Mouse (Mus musculus): ENCODE measurements at regions not wholly inside any gene's neighbourhood (a gene's known extent, or its start where the extent isn't known, plus 50 kb on each side); places are given as distances from the start of the nearest gene placed in this dataset.
A peak's percentile ranks its signal among the peaks of the same experiment; 100 is the strongest.

DNA sequence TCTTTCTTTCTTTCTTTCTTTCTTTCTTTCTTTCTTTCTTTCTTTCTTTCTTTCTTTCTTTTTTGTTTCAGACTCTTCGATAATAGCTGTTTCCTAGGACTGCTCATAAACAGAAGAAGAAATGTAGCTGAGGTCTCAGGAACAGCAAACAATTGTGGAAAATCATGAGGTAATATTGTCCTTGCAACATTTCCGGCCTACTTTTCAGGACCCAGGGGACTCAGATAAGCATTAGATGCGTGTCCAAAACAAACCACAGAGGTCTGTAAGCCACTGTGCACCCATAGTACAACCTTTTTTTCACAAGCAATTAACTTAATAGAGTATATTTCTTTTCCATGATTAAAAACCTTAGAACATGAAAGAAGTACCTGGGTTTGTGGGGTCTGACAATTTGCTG, 455.7 kb upstream of the Zeb2 start:
- ATAC-seq (replicated peaks; ENCODE audit: poor library complexity, severe bottlenecking), result peak; percentile 30; the same call in 1 of the 2 replicates

DNA sequence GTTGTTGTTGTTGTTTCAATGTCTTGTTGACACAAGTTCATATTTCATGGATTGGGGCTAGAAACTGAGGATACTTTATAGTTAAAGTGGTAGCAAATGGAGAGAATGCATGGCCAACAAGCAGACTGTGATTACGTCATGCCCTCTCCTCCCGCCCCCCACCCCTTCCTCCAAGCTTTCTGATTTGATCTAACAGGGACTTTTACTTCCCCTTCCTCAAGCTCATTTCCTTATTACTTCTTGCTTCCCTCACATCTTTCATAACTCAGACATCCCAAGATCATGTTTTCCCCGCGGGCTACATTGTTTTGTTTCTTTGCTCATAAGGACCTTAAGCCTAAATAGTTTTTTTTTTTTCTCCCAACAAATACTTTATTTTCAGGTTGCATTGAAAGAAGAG, 437.5 kb upstream of the Zeb2 start:
- ATAC-seq (replicated peaks; ENCODE audit: poor library complexity, severe bottlenecking), result peak; percentile 96

DNA sequence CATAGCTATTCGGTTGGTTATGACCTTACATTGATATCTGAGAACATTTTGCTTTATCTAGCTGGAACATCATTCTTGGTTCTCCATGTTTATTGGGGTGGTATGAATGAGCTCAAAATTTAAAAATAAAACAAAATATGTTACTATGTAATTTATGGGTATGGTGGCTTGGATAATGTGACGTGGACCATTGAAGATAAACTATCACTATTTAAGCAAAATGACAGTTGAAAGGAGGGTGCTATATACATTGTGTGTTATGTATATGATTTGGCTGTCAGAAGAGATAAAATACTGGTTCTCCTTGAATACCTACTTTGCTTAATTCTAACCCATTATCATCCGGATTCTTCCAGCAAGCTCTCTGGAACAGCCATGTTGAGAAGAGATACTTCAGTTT, 424.2 kb upstream of the Zeb2 start:
- ATAC-seq (replicated peaks; ENCODE audit: poor library complexity, severe bottlenecking), result no peak

DNA sequence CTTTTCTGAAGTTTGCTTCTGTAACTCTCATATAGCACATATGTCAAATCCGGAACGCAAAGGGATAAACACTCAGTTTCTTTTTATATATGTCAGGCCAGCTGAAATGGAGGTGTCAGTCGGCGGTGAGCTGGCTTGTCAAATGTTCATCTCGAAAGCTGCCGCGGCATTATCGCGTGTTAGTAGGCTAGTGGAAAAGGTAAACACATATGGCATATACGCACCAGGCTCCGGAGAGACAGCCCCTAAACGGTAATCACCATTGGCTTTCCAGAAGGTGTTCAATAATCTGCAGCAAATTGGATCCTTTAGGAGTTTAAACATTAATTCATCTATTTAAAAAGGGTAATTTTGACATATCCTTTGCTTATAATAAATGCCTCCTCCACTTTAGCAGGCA, 421.8 kb upstream of the Zeb2 start:
- ATAC-seq (replicated peaks; ENCODE audit: poor library complexity, severe bottlenecking), result no peak

DNA sequence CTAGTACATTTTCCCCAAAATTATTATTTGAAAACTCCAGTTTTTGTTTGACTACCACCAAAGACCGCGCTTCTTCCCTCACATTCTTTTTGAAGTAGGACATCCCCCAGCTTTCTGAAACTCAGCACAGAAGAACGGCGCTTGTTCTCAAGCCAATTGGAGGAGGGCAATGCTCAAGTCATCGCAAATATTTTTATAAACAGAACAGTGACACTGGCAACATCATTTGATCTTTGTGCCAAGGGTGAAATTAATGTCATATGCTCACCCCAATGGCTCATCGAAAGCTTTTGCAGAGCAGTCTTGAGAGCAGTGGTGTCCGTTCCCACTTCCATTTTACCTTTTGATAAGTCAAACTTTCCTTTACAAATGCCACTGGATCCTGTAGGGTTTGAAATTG, 420.5 kb upstream of the Zeb2 start:
- no peak for ATAC-seq (replicated peaks; ENCODE audit: poor library complexity, severe bottlenecking)

DNA sequence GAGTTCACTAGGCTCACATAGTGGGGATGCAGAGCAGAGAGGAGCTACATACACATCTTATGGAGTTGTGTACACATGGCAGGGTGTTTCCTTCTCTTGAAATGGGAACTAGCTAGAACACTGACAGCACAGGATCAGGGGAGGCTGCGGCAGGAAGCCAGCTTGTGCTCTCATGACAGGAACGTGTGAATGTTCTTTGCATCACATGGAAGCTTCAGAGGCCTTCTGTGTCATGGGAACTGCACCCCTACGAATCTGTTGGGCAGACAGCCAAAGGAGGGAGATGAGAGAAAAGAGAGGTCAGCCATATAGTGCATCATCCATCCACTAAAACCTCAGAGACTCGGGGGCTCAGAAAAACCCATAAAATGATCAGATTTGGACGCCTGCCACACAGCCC, 417.6 kb upstream of the Zeb2 start:
- no peak for ATAC-seq (replicated peaks; ENCODE audit: poor library complexity, severe bottlenecking)

DNA sequence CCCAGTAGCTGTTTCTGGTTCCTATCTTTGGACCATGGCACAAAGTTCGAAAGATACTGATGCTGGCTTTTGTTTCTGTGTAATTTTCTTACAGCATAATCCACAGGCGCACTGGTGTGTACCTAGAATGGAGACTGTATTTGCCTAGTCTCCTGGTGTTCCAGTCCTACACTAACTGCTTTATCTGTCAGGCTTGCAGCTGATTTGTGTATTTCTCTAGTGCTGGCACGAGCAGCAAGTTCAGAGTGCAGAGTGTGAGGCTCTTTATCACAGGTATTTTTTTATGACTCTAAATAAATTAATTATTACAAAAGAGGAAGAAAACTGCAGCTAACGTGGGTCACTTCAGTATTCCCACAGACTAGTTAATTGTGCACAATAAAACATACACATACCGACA, 405.1 kb upstream of the Zeb2 start:
- ATAC-seq (replicated peaks; ENCODE audit: poor library complexity, severe bottlenecking), result no peak

DNA sequence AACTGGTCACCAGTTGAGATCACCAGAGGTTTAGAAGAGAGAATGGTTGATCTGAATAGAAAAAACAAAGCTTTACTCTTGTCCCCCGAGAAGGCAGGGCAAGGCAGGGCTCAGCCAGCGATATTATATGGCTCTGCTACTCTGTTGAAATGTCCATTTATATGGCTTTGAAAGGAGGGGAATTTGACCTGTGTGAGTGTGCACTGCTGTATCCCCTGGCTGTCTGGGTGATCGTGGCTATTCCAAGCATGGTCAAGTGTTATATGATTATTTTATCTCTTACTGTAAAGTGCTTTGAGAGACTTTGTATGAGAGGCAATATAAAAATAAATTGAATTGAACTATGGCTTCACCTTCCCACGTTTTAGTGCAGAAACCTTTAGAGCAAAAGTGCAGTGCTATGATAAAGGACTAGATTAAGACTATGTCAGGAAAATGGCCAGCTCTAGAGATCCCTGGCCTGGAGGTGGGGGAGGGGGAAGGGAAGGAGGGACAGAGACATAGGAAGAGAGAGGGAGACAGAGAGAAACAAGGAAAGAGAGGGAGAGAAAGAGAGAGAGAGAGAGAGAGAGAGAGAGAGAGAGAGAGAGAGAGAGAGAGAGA, 402.5 kb upstream of the Zeb2 start:
- ATAC-seq (replicated peaks; ENCODE audit: poor library complexity, severe bottlenecking), result no peak

DNA sequence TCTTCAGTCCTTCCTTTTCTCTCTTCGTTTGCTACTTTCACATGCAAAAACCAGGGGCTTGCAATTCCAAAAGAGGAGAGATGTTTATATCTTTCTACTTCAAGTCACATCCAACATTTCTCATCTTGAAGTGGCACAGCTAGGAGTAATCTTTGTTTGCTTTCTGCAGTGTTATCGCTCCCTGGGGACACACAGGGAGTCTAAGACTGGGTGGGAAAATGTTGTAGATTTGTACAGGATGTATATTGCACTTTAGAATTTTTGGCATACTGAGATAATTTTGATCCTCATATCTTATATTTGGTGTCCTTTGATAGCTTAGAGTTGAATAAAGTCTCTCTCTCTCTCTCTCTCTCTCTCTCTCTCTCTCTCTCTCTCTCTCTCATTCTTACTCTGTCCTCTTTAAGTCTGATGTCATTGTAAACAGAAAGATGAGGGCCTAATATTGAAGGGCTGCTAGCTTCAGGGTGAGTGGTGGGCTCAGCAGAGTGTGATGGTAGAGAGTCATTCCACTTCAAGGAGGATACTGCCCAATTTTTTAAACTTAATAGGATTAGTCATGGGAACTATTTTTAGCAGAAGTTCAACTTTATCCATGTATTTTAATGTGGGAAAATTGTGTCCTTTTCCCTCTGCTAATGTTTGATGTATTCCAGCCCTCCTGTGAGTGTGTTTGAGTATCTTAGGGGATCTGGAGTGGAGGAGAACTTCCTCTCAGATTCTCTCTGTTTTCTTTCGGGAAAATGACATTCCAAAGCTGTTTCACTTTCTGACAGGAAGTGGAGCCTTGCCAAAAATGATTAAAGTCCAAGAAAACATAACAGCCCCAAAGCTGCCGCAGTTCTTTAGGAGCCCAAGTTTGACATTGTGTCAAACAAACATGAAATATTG, 397.3 kb upstream of the Zeb2 start:
- no peak for ATAC-seq (replicated peaks; ENCODE audit: poor library complexity, severe bottlenecking)

DNA sequence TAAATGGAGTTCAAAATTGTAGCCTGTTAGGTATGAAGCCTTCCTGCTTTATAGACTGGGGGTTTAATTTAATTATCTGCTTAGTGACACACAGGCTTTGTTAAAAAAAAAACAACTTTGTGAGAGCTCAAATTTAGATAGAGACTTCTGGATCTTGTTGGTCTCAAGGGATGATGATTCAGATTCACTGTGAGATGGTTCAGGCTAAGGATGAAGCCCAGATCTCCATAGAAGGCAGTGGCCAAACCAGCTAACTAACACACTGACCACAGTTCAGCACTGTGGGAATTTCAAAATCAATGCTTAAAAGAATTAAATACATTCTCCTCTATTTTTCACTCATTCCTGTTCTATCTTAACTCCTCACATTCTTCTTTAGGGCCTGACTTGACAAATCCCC, 395.7 kb upstream of the Zeb2 start:
- ATAC-seq (replicated peaks; ENCODE audit: poor library complexity, severe bottlenecking), result no peak

DNA sequence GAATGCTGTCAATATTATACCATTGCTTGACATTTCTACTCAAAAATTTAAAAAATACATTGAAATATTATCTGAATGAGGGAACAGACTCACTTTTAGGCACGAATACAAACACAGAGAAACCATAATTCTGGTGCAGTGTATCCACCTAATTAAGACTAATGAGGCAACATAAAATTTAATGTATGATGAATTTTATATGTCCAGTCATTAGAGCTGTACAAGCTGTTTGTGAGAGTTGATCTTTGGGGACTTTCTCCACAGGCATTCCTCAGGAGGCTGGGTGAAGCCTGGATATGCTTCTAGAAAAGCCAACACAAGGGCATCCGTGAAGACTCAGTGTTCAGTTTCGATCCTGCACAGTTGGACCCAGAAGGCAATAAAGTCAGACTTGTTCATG, 394.6 kb upstream of the Zeb2 start:
- no peak for ATAC-seq (replicated peaks; ENCODE audit: poor library complexity, severe bottlenecking)

DNA sequence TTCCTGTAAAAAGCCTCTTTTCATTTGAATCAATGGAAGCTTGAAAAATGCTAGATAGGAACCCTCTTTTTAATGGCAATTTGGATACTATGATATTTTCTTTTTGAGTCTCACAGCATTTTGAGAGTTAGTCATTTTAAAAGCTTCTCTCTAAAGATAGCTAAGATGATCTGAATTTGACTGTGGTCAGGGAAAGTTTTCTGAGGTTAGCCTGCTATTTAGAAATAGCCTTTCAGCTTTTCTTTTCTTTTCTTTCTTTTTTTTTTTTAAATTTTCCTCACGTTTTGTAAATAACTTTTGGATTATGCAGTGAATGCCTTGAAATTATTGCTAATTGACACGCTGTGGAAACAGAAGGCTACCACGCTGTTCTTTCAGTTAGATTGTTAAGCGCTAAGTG, 387.3 kb upstream of the Zeb2 start:
- no peak for ATAC-seq (replicated peaks; ENCODE audit: poor library complexity, severe bottlenecking)

DNA sequence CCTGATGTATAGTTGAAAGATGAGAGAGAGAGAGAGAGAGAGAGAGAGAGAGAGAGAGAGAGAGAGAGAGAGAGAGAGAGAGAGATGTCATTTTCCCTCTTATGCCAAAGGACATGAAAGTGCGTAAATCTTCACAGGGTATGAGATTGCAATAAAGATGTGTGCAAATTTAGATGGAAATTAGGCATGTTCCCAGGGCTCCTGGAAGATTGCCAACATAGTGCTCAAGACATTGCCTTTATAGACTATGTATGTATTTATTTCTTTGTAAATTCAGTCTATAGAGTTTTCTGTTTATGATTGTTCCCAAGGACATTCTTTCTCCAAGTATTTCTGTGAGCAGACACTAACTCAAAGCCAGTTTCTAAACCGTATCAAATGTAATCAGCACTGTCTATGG, 376.5 kb upstream of the Zeb2 start:
- ATAC-seq (replicated peaks; ENCODE audit: poor library complexity, severe bottlenecking), result no peak

DNA sequence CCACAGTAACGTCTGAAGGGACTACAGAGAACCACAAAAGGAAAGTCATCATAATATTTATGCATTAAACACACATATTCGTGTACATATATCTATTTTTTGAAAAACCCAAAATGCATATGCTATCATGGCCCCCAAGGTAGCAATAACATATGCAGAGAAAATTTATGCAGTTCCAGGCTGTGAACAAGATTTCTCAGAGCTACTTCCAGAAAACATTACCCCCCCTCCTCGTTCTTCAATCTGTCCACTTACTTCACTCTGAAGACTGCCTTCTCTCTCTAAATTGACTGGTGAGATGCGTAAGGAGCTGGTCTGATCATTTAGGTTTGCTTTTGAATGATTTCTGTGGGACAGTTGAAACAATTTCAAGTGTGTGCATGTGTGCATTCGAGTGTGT, 369.3 kb upstream of the Zeb2 start:
- no peak for ATAC-seq (replicated peaks; ENCODE audit: poor library complexity, severe bottlenecking)

DNA sequence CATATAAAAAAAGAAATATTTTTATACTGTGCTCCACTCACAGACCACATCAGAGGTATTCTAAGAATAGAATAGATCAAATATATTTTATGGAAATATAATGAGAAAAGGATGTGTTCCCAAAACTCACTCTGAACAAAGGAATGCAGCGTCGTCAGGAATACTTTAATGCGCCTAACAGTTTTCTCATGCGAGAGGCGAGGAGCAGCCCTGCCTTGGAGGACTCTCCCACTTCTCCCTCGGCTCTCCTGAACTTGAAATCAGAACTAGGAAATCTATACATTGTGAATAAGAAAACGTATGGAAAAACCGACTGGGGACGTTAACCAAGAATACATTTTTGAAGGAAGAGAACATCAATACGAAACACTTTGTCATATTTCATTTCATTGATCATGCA, 368.3 kb upstream of the Zeb2 start:
- no peak for ATAC-seq (replicated peaks; ENCODE audit: poor library complexity, severe bottlenecking)

DNA sequence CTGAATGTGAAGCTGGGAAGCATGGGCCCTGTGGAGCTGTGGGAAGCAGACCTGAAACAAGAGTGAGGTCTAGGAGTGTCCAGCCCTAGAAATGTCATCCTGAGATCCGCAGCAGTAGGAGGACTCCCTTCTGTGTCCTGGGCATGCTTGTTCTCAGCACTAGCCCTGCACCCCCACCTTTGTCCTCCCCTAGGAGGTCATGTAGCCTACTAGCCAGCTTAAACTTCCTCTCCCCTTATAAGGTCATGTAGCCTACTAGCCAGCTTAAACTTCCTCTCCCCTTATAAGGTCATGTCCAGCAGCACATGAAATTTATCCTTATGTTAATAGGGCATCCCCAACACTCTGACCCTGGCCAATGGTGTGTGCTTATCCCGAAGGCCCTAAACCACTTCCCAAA, 363.5 kb upstream of the Zeb2 start:
- ATAC-seq (replicated peaks; ENCODE audit: poor library complexity, severe bottlenecking), result no peak

DNA sequence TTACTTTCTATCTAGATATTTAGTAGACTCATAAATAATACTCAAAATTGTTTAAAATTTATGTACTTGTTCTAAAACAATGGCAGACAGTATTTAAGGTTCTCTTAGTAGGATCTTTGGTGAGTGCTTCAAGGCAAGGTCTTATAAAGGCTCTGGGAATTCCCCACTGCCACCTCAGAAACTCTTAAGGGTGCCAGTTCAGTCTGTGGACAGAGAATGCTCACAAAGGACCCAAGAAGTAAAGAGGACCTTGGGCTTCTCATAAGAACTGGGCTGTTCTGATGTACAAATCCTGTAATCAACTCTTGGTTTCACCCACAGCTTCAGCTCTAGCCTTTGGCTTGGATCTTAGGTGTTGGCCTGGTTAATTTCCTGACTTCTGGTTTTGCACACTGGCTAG, 358.8 kb upstream of the Zeb2 start:
- ATAC-seq (replicated peaks; ENCODE audit: poor library complexity, severe bottlenecking), result no peak

DNA sequence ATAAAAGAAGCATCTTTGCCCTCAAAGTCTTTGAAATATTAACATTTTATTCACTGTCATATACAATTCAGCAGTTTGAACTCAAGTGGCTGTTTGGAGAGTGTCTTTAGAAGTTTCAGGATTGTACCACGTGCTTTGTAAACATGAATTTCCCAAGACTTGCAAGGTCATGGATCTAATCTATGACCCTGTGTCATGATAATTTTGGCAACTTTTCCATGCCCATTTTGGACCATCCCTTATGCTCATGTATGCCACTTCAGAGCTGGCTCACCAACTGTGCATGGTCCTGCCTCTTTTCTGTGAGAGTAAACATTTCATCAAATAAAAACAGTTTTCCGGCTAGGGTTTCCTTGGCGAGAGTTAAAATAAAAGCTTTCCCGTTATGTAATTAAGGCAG, 347.1 kb upstream of the Zeb2 start:
- ATAC-seq (replicated peaks; ENCODE audit: poor library complexity, severe bottlenecking), result no peak

DNA sequence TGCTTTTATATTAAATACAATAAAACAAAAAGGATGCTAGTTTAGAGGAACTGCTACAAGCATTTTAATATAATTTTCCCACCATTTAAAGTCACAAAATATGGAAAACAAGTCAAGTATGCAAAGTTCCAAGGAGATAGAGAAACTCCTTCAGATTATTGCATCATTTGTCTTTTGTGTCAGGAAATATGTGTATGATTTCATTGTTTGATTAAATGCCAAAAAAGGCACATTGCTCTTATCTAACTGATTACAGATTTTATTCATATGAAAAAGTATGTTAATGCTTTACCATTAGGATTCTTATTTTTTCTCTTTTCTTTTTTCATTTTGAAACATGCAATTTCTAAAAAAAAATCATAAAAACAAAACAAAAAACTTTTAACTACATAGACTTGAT, 342.2 kb upstream of the Zeb2 start:
- ATAC-seq (replicated peaks; ENCODE audit: poor library complexity, severe bottlenecking), result no peak

DNA sequence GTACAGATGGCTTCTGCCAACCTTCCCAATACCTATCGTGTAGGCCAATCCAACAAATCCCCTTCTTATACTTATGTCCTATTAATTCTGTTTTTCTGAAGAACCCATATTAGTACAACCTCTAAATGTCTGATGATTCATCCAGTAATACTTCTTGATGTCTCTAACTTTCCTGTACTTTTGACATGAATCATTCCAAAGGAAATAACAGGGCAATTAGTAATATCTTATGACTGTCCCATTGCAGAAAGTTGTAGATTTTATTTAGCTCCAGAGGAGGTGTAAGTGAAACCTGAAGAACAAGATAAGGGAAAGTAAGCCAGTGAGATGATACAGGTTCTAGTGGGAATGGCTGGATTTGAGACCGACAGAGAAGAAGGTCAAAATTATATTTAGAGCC, 337.6 kb upstream of the Zeb2 start:
- no peak for ATAC-seq (replicated peaks; ENCODE audit: poor library complexity, severe bottlenecking)

DNA sequence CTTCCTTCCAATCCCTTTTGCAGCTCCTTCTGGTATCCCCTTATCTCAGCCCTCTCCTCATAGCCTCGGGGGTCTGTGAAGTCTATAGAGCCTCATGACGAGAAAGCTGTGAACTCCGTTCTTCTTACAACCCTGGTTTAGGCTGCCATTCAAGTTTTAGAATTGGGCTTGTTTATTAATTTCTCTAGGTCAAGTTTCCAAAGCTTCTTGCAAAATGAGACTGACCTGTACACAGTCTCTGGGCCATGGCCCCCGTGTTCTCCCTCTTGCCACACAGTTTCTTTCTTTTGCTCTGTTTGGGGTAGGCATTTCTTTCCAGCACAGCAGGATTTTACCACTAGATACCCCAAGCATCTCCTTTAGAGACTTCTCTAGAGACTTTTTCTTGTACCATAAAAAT, 322.0 kb upstream of the Zeb2 start:
- ATAC-seq (replicated peaks; ENCODE audit: poor library complexity, severe bottlenecking), result no peak

DNA sequence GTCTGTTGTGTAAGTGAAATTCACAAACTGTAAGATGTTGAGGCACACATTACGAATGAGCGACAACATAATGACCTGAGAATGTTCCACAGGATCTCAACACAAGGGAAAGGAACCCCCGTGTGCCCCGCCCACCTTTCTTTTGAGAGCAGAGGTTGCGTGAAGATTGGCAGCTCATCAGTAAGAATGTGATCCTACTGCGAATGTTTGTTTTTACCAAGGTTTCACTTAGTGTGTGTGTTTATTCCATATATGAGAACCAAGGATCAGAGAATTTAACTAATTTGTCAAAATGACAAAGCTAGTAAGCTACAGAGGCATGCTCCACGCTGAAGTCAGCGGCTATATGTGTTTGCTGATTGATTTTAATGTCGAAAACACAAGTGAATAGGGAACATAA, 321.5 kb upstream of the Zeb2 start:
- ATAC-seq (replicated peaks; ENCODE audit: poor library complexity, severe bottlenecking), result no peak

Data from granulocyte monocyte progenitor cell, adult 5-6 weeks (primary cell).